Mouse (Mus musculus) B cell, adult 62 days (primary cell): ENCODE measurements around the gene Sec14l1. TPM values are rescaled to one million over a fixed set of nuclear protein-coding genes. Genes with fewer than 3 reads are reported as not detected.

Experiments used
- total RNA-seq: library from RNA; stranded (reverse); gene quantifications from 4 replicates; pipeline ENCODE4 v1.2.4, GENCODE M21; 2023

Gene Sec14l1
- total RNA-seq = 22.2 to 27.3 TPM (median 25.6 TPM) in 4 replicates

GRCm38 (mm10) chr11:117114592-117115345 is at the start of gene Sec14l1:
Sec14l1 (plus strand) TSS chr11:117115168.

GRCm38 (mm10) chr11:117199282-117200175 is 84.6 kb downstream of the Sec14l1 start, which contains the start of gene Sept9:
Sept9 (plus strand) TSS chr11:117199661.

Other genes with a start within 250 kb of the Sec14l1 start
- gene Mgat5b, start 196.3 kb upstream of the Sec14l1 start, total RNA-seq = not detected in 4 replicates
- gene Sept9, start 84.5 kb downstream of the Sec14l1 start, total RNA-seq = 34.5 to 37.1 TPM (median 36.1 TPM) in 4 replicates